In genomic region chr19:26606321-26607155, GRCm38 (mm10) we compare ENCODE assay signal across 8 mouse cellular contexts. TPM values are rescaled to one million over a fixed set of nuclear protein-coding genes. Genes with fewer than 3 reads are reported as not detected.
A peak's percentile ranks its signal among the peaks of the same experiment; 100 is the strongest.
DNase-seq lines count a peak whose midpoint lies in the region; ATAC-seq and TF ChIP-seq lines count a peak whose summit lies in the region.

No protein-coding gene starts in this region.

- H3K36me3 ChIP-seq in forebrain, embryonic 11.5 days (ENCODE audit: control insufficient read depth, insufficient read depth, low read length): no peaks in the 10 kb centered on the region
- no peaks in the 10 kb centered on the region for H3K36me3 ChIP-seq in heart, embryonic 16.5 days (ENCODE audit: control insufficient read depth, insufficient read depth)
- H3K36me3 ChIP-seq in neural tube, embryonic 13.5 days: no peaks in the 10 kb centered on the region
- H3K36me3 ChIP-seq in stomach, postnatal 0 days (ENCODE audit: control insufficient read depth, insufficient read depth, low read length): no peaks in the 10 kb centered on the region

- no peaks in the 10 kb centered on the region for H3K9me3 ChIP-seq in forebrain, embryonic 11.5 days (ENCODE audit: control insufficient read depth, low read length)
- no peaks in the 10 kb centered on the region for H3K9me3 ChIP-seq in heart, embryonic 16.5 days (replicated peaks; ENCODE audit: control insufficient read depth, low read length)
- H3K9me3 ChIP-seq in neural tube, embryonic 13.5 days: no peaks in the 10 kb centered on the region
- no peaks in the 10 kb centered on the region for H3K9me3 ChIP-seq in stomach, postnatal 0 days (ENCODE audit: control insufficient read depth, low read length)

- peak overlapping the region; percentile 100 for H3K4me2 ChIP-seq in forebrain, embryonic 11.5 days (ENCODE audit: low read depth, low read length, severe bottlenecking)
- peak overlapping the region; percentile 94 for H3K4me2 ChIP-seq in heart, embryonic 16.5 days (ENCODE audit: low read depth, low read length)
- peak overlapping the region; percentile 100 for H3K4me2 ChIP-seq in neural tube, embryonic 13.5 days
- peak overlapping the region; percentile 95 for H3K4me2 ChIP-seq in stomach, postnatal 0 days (replicated peaks; ENCODE audit: low read depth)

- peak; percentile 84 to 86 for DNase-seq in B cell, adult 2 months
- DNase-seq in adrenal gland, postnatal 4 days (ENCODE audit: low spot score in 2 of 2): peak; percentile 38 to 39
- DNase-seq in forebrain, embryonic 11.5 days (ENCODE audit: low spot score): peak; percentile 77
- peak; percentile 69 to 83 for DNase-seq in kidney, postnatal 25 days
- DNase-seq in lung, adult 18-20 months: peak; percentile 77 to 80
- peak; percentile 72 for DNase-seq in stomach, postnatal 0 days (ENCODE audit: low spot score)

- peaks cover 41% of the 10 kb centered on the region for H3K27me3 ChIP-seq in forebrain, embryonic 11.5 days (ENCODE audit: control insufficient read depth, insufficient read depth, low read length)
- H3K27me3 ChIP-seq in heart, embryonic 16.5 days (ENCODE audit: control insufficient read depth, insufficient read depth, low read length): no peaks in the 10 kb centered on the region
- H3K27me3 ChIP-seq in neural tube, embryonic 13.5 days: peaks cover 57% of the 10 kb centered on the region
- no peaks in the 10 kb centered on the region for H3K27me3 ChIP-seq in stomach, postnatal 0 days (ENCODE audit: control insufficient read depth, insufficient read depth, low read length)

- H3K9ac ChIP-seq in forebrain, embryonic 11.5 days (ENCODE audit: low read length): peak overlapping the region; percentile 51
- peak overlapping the region; percentile 84 for H3K9ac ChIP-seq in heart, embryonic 16.5 days (ENCODE audit: low read length)
- peak overlapping the region; percentile 78 for H3K9ac ChIP-seq in neural tube, embryonic 13.5 days
- H3K9ac ChIP-seq in stomach, postnatal 0 days (ENCODE audit: low read length): peak overlapping the region; percentile 81

- ATAC-seq in forebrain, embryonic 11.5 days (replicated peaks; ENCODE audit: low FRiP score): peak; percentile 15; the same call in 1 of the 2 replicates
- peak; percentile 24 for ATAC-seq in heart, embryonic 16.5 days (replicated peaks; ENCODE audit: extremely low read depth, insufficient read depth, low FRiP score)
- ATAC-seq in neural tube, embryonic 13.5 days (ENCODE audit: low read depth): peak; percentile 34
- peak; percentile 32 for ATAC-seq in stomach, postnatal 0 days (ENCODE audit: low FRiP score, low TSS enrichment)

- WGBS in forebrain, embryonic 11.5 days: under 1% methylated on average over 55 of the region's 63 CpGs
- WGBS in heart, embryonic 16.5 days: under 1% methylated on average over 59 of the region's 63 CpGs
- WGBS in neural tube, embryonic 13.5 days: under 1% methylated on average over 60 of the region's 63 CpGs
- WGBS in stomach, postnatal 0 days: 0% methylated on average over 50 of the region's 63 CpGs

- peaks cover 8% of the 10 kb centered on the region for H3K4me1 ChIP-seq in forebrain, embryonic 11.5 days (replicated peaks; ENCODE audit: control insufficient read depth, insufficient read depth, low read length)
- peaks cover 13% of the 10 kb centered on the region for H3K4me1 ChIP-seq in heart, embryonic 16.5 days (ENCODE audit: control insufficient read depth, insufficient read depth, low read length)
- H3K4me1 ChIP-seq in neural tube, embryonic 13.5 days (replicated peaks): peaks cover 34% of the 10 kb centered on the region
- H3K4me1 ChIP-seq in stomach, postnatal 0 days (replicated peaks; ENCODE audit: control insufficient read depth, insufficient read depth): no peaks in the 10 kb centered on the region

- no peak overlapping the region for H3K27ac ChIP-seq in forebrain, embryonic 11.5 days (ENCODE audit: low read depth, low read length)
- peak overlapping the region; percentile 68 for H3K27ac ChIP-seq in heart, embryonic 16.5 days (ENCODE audit: low read length)
- peak overlapping the region; percentile 95 for H3K27ac ChIP-seq in neural tube, embryonic 13.5 days (replicated peaks)
- peak overlapping the region; percentile 90 for H3K27ac ChIP-seq in stomach, postnatal 0 days (replicated peaks)

- peak; percentile 52 for TF ChIP-seq CTCF in stomach, postnatal 0 days (IDR thresholded peaks at IDR 0.05; ENCODE audit: low read depth)

- no peak for TF ChIP-seq EP300 in stomach, postnatal 0 days (optimal IDR thresholded peaks at IDR 0.05)

- peak overlapping the region; percentile 61 for H3K4me3 ChIP-seq in forebrain, embryonic 11.5 days (ENCODE audit: low read depth, low read length)
- peak overlapping the region; percentile 82 for H3K4me3 ChIP-seq in heart, embryonic 16.5 days (ENCODE audit: low read length)
- peak overlapping the region; percentile 84 for H3K4me3 ChIP-seq in neural tube, embryonic 13.5 days
- H3K4me3 ChIP-seq in stomach, postnatal 0 days (ENCODE audit: low read depth, low read length): peak overlapping the region; percentile 81

RNA-seq across cellular contexts. Expression of gene Smarca2, which starts 1.7 kb away (rescaled TPM):
- total RNA-seq in adrenal gland, postnatal 4 days (2021): 100 to 1,000 TPM in 1 of 2 experiments, 10 to 100 TPM in 1; 99.7 to 101 TPM
- 45.4 and 45.5 TPM in 2 replicates for polyA plus RNA-seq in forebrain, embryonic 11.5 days (2014; fragmentation: Nextera tagmentation; extraction: Ambion mirVana)
- 29.6 and 31.9 TPM in 2 replicates for polyA plus RNA-seq in heart, embryonic 16.5 days (2015; fragmentation: Nextera tagmentation; extraction: Ambion mirVana)
- 72.1 and 82.5 TPM in 2 replicates for polyA plus RNA-seq in neural tube, embryonic 13.5 days (2015; fragmentation: Nextera tagmentation; extraction: Ambion mirVana)
- 21.3 and 23.9 TPM in 2 replicates for polyA plus RNA-seq in stomach, postnatal 0 days (2015; fragmentation: Nextera tagmentation; extraction: Ambion mirVana)
